Mouse (Mus musculus) neural tube, embryonic 12.5 days (tissue): ENCODE measurements around the gene Igsf21. TPM values are rescaled to one million over a fixed set of nuclear protein-coding genes. Genes with fewer than 3 reads are reported as not detected.

ENCODE experiments used
- ATAC-seq: fragments of 200-750 bp; cut with Nextera tagmentation; 2 replicates; pipeline ENCODE4 v1.8.0; 2017; ENCODE audit warnings: low read depth, mild to moderate bottlenecking, moderate TSS enrichment, moderate library complexity; ENCODE audit not compliant: low FRiP score
- H3K27ac ChIP-seq: fragments of 300-500 bp; sonication (generic); 2 replicates; pipeline ENCODE4 v1.5.1; 2016
- H3K27me3 ChIP-seq: fragments of 300-500 bp; sonication (generic); replicated peaks from 2 replicates; pipeline ENCODE4 v1.6.1; 2016; ENCODE audit warnings: mild to moderate bottlenecking
- H3K36me3 ChIP-seq: fragments of 300-500 bp; sonication (generic); 2 replicates; pipeline ENCODE4 v1.6.1; 2016; ENCODE audit warnings: mild to moderate bottlenecking
- H3K4me1 ChIP-seq: fragments of 300-500 bp; sonication (generic); 2 replicates; pipeline ENCODE4 v1.6.1; 2016
- H3K4me2 ChIP-seq: fragments of 300-500 bp; sonication (generic); replicated peaks from 2 replicates; pipeline ENCODE4 v1.6.1; 2016; ENCODE audit warnings: mild to moderate bottlenecking
- H3K4me3 ChIP-seq: fragments of 300-500 bp; sonication (generic); 2 replicates; pipeline ENCODE4 v1.5.1; 2016
- H3K9ac ChIP-seq: fragments of 300-500 bp; sonication (generic); 2 replicates; pipeline ENCODE4 v1.6.1; 2016; ENCODE audit warnings: mild to moderate bottlenecking
- H3K9me3 ChIP-seq: fragments of 300-500 bp; sonication (generic); 2 replicates; pipeline ENCODE4 v1.6.1; 2016; ENCODE audit warnings: mild to moderate bottlenecking
- WGBS: fragments of 180-500 bp; shearing (Covaris S2); methylation state at CpG from one replicate; pipeline ENCODE4 v1.1.7; 2016; 5-methylcytosine and 5-hydroxymethylcytosine counted together
- polyA plus RNA-seq: library from polyadenylated mRNA; unstranded; fragments of >200 nt; fragmentation: Nextera tagmentation; extraction: Ambion mirVana; gene quantifications from 2 replicates; pipeline ENCODE4 v1.2.1, GENCODE M21; 2016

Gene Igsf21
- polyA plus RNA-seq, 1 experiment from 2014 or later = 25.5 TPM

DNA sequence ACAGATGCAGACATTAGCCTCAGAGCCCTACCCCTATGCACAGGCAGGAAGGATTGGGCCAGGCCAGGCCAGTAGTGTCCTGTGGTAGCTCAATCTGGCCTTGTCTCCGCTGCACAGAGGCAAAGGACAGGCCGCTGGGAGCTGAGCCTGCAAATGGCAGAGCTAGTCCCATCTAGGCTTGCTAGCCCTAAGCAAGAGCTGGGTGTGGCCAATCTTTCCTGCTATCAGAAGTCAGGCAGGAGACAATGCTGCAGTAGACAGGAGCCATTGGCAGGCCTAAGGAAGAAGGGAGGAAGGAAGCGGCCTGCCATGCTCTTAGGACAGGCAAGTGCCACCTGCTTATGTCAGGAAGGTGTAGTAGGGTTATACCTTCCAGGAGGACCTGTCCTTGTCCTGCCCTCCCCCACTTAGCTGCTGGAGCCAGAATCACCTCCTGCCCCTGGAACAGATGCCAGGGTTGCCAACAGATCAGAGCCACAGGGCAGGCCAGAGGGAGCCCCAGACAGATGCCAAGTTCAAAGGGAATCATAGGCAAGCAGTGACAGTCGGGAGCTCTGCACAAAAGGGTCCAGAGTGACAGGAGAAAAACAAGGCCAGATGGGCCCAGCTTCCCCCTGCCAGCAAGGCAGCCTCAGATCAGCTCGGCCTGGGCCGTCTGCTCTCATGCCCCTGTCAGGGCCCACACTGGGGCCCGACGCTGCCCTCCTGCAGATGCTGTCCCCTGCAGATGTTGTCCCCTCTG, 59.0 kb downstream of the Igsf21 start:
- no peak overlapping the region for H3K27ac ChIP-seq

DNA sequence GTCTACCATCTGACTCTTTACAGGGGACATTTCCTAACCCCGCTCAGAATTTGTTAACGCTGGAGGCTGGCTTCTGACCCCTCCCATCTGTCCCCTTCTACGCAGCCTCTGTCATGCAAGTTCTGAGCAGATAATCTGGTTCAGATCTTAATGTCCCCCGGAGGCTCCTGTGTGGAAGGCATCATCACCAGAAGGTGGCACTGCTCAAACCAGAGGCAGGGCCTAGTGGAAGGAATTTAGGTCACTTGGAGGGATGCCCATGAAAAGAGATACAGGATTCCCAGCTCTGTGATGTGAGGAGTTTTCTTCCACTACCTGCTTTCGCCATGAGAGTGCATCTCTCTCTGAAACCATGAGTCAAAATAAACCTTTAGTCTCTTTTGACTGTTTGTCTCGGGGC, 67.0 kb downstream of the Igsf21 start:
- H3K4me3 ChIP-seq = no peak overlapping the region
- 64% methylated on average over 6 of the region's 6 CpGs for WGBS
- H3K9ac ChIP-seq = no peak overlapping the region
- ATAC-seq = no peak
- H3K27me3 ChIP-seq = no peaks in the 10 kb centered on the region
- H3K4me1 ChIP-seq = no peaks in the 10 kb centered on the region; the same call in 1 of the 2 replicates
- H3K9me3 ChIP-seq = no peaks in the 10 kb centered on the region
- H3K36me3 ChIP-seq = no peaks in the 10 kb centered on the region
- no peak overlapping the region for H3K4me2 ChIP-seq
- no peak overlapping the region for H3K27ac ChIP-seq

More for the DNA sequence above, 59.0 kb downstream of the Igsf21 start:
- Histone ChIP-seq H3K27me3 (no peaks in the 10 kb centered on the region; the same call in 1 of the 2 replicates), H3K9me3 (no peaks in the 10 kb centered on the region), H3K4me2 (no peak overlapping the region), H3K36me3 (no peaks in the 10 kb centered on the region), H3K4me3 (no peak overlapping the region), H3K4me1 (peaks cover 11% of the 10 kb centered on the region; the same call in 1 of the 2 replicates), H3K9ac (no peak overlapping the region)
- no peak for ATAC-seq
- 66% methylated on average over 8 of the region's 8 CpGs for WGBS

DNA sequence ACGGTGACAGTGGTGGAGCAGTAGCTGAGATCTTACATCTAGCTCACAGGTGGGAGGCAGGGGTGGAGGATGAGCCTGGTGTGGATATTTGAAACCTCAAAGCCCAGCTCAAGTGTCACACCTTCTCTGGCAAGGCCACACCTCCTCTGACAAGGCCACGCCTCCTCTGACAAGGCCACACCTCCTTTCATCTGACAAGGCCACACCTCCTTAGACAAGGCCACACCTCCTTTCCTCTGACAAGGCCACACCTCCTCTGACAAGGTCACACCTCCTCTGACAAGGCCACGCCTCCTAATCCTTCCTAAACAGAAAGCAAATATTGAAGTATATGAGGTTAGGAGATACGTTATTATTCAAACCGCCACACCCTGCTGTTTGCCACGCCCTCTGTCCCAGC, 69.5 kb downstream of the Igsf21 start:
- Histone ChIP-seq H3K9ac (no peak overlapping the region), H3K27ac (no peak overlapping the region), H3K9me3 (no peaks in the 10 kb centered on the region), H3K4me1 (peaks cover 11% of the 10 kb centered on the region), H3K4me2 (no peak overlapping the region), H3K4me3 (no peak overlapping the region), H3K27me3 (no peaks in the 10 kb centered on the region), H3K36me3 (no peaks in the 10 kb centered on the region)
- no peak for ATAC-seq
- 91% methylated on average over 6 of the region's 6 CpGs for WGBS

DNA sequence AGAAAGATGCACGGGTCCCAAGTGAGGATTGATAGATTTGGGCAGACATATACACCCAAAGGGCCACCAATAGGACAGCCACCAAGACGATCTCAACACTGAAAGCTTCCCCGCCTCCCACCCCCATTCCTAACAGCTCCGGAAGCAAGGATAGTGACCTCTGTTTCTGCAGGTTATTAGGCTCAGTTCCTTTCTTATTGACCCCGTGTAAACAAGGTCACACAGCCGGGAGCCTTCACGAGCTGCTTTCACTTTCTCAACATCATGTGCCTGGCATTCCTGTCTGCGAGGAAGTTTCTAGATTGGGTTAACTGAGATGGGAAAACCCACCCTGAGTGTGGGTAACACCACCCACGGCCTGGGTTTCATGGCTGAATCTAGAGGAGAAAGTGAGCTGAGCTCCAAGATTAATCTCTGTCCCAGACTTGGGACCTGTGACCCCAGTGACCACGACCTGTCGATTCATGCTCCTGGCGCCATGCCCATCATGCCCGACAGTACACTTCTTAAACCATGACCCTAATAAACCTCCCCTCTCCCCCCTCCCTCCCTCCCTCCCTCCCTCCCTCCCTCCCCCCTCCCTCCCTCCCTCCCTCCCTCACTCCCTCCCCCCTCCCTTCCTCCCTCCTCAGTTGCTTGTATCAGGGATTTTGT, 72.7 kb downstream of the Igsf21 start:
- no peak overlapping the region for H3K27ac ChIP-seq

DNA sequence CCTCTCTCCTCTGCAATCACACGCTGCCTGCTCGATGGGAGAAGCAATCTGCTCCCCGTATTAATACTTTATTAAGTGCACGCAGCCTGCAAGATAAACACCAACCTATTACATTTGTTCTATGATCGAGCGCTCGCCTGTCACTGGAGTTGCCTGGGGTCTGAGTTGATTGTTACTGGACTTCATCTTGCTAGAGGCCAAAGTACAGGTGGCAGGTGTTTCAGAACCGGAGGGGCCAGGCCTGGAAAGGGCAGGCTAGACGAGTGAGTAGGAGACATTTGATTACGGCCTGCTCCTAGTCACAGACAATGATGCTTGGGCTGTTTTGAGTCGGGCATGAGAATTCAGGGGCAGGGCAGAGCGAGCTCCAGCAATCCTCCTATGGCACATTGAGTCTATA, 73.5 kb downstream of the Igsf21 start:
- Histone ChIP-seq H3K9me3 (no peaks in the 10 kb centered on the region), H3K27me3 (no peaks in the 10 kb centered on the region), H3K27ac (no peak overlapping the region), H3K4me3 (no peak overlapping the region), H3K4me1 (peaks cover 19% of the 10 kb centered on the region), H3K36me3 (no peaks in the 10 kb centered on the region), H3K4me2 (no peak overlapping the region), H3K9ac (no peak overlapping the region)
- WGBS = 63% methylated on average over 12 of the region's 12 CpGs
- ATAC-seq = no peak

More for the DNA sequence above, 72.7 kb downstream of the Igsf21 start:
- 32% methylated on average over 13 of the region's 13 CpGs for WGBS
- peaks cover 11% of the 10 kb centered on the region for H3K4me1 ChIP-seq
- H3K27me3 ChIP-seq = no peaks in the 10 kb centered on the region
- no peak overlapping the region for H3K4me3 ChIP-seq
- H3K9ac ChIP-seq = no peak overlapping the region
- H3K9me3 ChIP-seq = no peaks in the 10 kb centered on the region
- H3K4me2 ChIP-seq = no peak overlapping the region
- no peak for ATAC-seq
- no peaks in the 10 kb centered on the region for H3K36me3 ChIP-seq

DNA sequence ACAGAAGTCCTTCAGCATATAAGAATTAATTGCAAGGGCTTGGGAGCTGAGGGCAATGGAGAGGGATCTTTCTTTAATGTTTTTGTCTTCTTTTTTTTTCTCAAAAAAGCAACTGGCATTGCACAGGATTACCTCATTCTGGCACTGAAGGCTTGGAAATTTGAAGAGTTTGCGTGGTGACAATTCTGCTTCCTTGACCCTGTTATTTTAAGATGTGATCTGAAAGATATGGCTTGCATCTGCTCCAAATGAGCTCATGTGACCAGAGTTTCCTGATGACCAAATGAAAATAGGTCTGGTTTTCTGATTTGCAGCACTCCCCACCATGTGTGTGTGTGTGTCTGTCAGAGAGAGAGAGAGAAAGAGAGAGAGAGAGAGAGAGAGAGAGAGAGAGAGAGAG, 74.7 kb downstream of the Igsf21 start:
- Histone ChIP-seq H3K4me2 (no peak overlapping the region), H3K36me3 (no peaks in the 10 kb centered on the region), H3K9me3 (no peaks in the 10 kb centered on the region), H3K4me3 (no peak overlapping the region), H3K27me3 (no peaks in the 10 kb centered on the region), H3K9ac (no peak overlapping the region), H3K27ac (no peak overlapping the region), H3K4me1 (peaks cover 25% of the 10 kb centered on the region)
- no peak for ATAC-seq
- 85% methylated on average over 1 of the region's 1 CpGs for WGBS

DNA sequence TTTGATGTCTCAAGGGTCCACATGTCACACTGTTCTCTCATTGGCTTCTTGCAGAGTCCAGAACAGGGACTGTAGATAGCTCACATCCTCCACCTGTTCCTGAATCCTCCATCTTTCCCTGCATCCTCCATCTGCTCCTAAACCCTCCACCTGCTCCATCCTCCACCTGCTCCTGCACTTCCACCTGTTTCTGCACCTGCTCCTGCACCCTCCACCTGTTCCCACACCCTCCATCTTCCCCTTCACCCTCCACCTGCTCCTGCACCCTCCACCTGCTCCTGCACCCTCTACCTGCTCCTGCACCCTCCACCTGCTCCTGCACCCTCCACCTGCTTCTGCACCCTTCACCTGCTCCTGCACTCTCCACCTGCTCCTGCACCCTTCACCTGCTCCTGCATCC, 75.4 kb downstream of the Igsf21 start:
- no peaks in the 10 kb centered on the region for H3K9me3 ChIP-seq
- no peak overlapping the region for H3K27ac ChIP-seq
- H3K9ac ChIP-seq = no peak overlapping the region
- peaks cover 25% of the 10 kb centered on the region for H3K4me1 ChIP-seq
- H3K4me2 ChIP-seq = no peak overlapping the region
- ATAC-seq = no peak
- H3K4me3 ChIP-seq = no peak overlapping the region
- no peaks in the 10 kb centered on the region for H3K27me3 ChIP-seq
- no peaks in the 10 kb centered on the region for H3K36me3 ChIP-seq

DNA sequence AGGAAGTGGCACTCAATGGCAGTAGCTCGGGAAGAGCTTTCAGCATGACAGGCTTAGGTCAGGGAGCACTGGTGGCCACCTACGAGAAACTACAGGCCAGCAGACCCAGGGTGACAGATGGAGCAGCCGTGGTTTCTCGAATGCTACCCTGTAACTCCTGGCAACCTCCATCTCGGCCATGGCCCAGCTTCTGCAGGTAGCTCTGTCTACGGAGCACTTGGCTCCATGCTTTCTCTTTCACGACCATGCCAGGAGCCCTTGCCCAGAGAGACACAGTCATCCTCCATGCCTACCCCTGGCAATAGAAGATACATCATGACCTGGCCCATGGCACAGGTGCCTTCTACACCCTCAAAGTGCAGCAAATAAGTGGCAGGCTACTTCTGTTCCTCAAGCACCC, 80.7 kb downstream of the Igsf21 start:
- Histone ChIP-seq H3K4me3 (no peak overlapping the region), H3K36me3 (no peaks in the 10 kb centered on the region), H3K9ac (no peak overlapping the region), H3K4me2 (no peak overlapping the region), H3K27ac (no peak overlapping the region), H3K9me3 (no peaks in the 10 kb centered on the region), H3K4me1 (peaks cover 14% of the 10 kb centered on the region), H3K27me3 (no peaks in the 10 kb centered on the region)
- no peak for ATAC-seq
- 85% methylated on average over 7 of the region's 7 CpGs for WGBS

DNA sequence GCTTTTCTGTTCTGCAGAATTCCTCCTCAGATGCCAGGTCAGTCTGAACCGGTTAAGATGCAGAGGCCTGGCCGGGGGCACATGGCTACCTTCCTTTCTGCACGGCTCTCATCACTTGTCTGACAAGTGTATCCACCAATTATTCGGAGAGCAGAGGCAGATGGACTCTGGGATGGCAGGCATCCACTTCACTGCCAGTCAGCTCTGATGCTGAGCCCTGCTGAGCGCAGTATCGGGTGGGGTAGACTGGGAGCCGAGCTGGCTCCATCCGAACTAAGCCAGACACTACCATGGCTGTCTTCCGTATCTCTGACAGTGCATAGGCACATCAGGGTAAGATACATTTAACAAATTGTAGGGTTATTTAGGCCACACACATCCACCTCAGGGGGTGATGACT, 81.9 kb downstream of the Igsf21 start:
- H3K27ac ChIP-seq = no peak overlapping the region
- no peak overlapping the region for H3K4me2 ChIP-seq
- WGBS = 87% methylated on average over 9 of the region's 9 CpGs
- H3K9ac ChIP-seq = no peak overlapping the region
- no peak overlapping the region for H3K4me3 ChIP-seq
- no peaks in the 10 kb centered on the region for H3K9me3 ChIP-seq
- peaks cover 14% of the 10 kb centered on the region for H3K4me1 ChIP-seq
- no peaks in the 10 kb centered on the region for H3K27me3 ChIP-seq
- ATAC-seq = no peak
- no peaks in the 10 kb centered on the region for H3K36me3 ChIP-seq

DNA sequence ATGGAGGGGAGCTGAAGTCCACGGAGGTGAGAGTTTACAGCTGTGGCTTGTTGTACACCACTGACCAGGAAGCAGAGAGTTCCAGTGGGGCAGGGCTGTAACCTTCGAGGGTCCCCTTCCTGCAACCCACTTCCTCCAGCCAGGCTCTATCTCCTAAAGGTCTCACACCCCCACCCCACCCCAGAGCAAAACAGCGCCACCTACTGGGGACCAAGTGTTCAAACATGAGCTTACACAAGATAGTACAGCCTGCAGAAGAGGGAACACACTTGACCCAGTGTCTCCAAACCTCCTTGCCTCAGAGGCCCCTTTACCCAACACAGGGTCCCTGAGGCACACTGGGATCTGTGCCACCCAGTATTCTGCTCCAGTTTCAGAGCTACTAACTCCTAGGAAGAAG, 87.0 kb downstream of the Igsf21 start:
- ATAC-seq = no peak
- H3K36me3 ChIP-seq = no peaks in the 10 kb centered on the region
- no peaks in the 10 kb centered on the region for H3K9me3 ChIP-seq
- H3K27ac ChIP-seq = no peak overlapping the region
- H3K4me1 ChIP-seq = peaks cover 11% of the 10 kb centered on the region
- H3K9ac ChIP-seq = no peak overlapping the region
- no peak overlapping the region for H3K4me3 ChIP-seq
- H3K4me2 ChIP-seq = no peak overlapping the region
- no peaks in the 10 kb centered on the region for H3K27me3 ChIP-seq
- WGBS = 42% methylated on average over 3 of the region's 3 CpGs

DNA sequence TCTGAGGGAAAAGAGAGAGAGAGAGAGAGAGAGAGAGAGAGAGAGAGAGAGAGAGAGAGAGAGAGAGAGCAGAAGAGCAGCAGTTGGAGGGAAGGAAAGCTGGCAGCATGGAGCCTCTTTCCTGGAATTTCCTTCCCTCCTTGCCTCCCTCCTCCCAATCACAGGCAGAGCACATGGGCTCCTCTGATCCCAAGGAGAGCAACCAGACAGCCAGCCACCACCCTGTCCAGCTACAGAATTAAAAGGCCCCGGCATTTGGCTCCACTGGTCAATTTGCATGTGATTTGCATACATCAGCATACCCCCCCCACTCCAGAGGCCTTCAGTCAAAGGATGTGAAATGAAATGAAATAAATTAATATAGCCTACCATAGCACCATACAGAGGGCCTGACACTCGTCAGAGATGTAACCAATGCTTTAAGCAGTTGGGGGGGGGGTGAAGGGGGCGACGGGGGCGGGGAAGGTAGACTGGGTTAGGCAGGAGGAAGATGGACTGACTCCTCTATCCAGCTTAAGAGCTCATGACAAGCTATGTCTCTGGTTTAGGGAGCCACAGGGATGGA, 91.6 kb downstream of the Igsf21 start:
- Histone ChIP-seq H3K4me1 (peaks cover 22% of the 10 kb centered on the region), H3K9ac (no peak overlapping the region), H3K4me2 (no peak overlapping the region), H3K27me3 (no peaks in the 10 kb centered on the region), H3K36me3 (no peaks in the 10 kb centered on the region), H3K4me3 (no peak overlapping the region), H3K9me3 (no peaks in the 10 kb centered on the region), H3K27ac (no peak overlapping the region)
- ATAC-seq = peak; percentile 48; the same call in 1 of the 2 replicates
- 49% methylated on average over 5 of the region's 5 CpGs for WGBS

DNA sequence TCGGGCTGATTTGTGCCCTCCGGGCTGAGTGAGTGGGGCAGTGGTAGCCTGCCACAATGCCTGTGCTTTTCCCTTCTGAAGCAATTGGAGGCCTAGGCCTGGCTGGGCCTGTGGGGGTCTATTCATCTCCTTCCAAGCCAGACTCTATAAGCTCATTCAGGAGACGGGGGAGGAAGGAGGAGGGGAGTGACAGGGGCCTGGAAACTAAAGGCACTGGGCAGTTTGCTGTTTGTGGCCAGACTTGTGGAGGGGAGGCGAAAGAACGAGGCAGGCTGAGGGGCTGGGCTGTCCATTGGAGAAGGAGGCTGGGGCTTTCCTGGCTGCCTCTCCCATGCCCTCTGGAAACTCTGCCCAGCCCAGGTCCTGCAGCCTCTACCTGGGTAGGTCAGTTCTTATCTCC, 92.1 kb downstream of the Igsf21 start:
- no peaks in the 10 kb centered on the region for H3K36me3 ChIP-seq
- peaks cover 22% of the 10 kb centered on the region for H3K4me1 ChIP-seq
- no peak overlapping the region for H3K4me3 ChIP-seq
- H3K9ac ChIP-seq = 0 out of 2 replicates have a peak overlapping the region, but pooled peaks have one; percentile 26
- WGBS = 22% methylated on average over 4 of the region's 5 CpGs
- no peak overlapping the region for H3K4me2 ChIP-seq
- H3K9me3 ChIP-seq = no peaks in the 10 kb centered on the region
- peak; percentile 50; the same call in 1 of the 2 replicates for ATAC-seq
- H3K27me3 ChIP-seq = no peaks in the 10 kb centered on the region
- no peak overlapping the region for H3K27ac ChIP-seq
